Mouse (Mus musculus) heart, adult 8-10 months (tissue): ENCODE results near the gene Platr25. TPM values are rescaled to one million over a fixed set of nuclear protein-coding genes. Genes with fewer than 3 reads are reported as not detected.
"Not testable (repeated sequence)": the region's sequence is repeated elsewhere in the genome, so short reads cannot be mapped to it uniquely, and the experiment has no call there.

Experiments used
- DNase-seq: peaks from one replicate; pipeline ENCODE4 v3.0.0; 2022; ENCODE audit warnings: low spot score
- microRNA-seq: library from miRNA; unstranded; fragments of <30 nt; microRNA quantifications from one replicate; pipeline ENCODE4 v1.2.0, GENCODE M21; 2022
- total RNA-seq, 4 experiments: library from RNA; stranded (reverse); gene quantifications; 2 replicates each; pipeline ENCODE4 v1.2.4; 2022

Platr25 gene
- total RNA-seq, result 1 to 10 TPM; 2.0 to 2.4 (median 2.2) TPM

- peak; percentile 58 for DNase-seq
These were observed at the start of gene Platr25 for GRCm38 (mm10) chr13:62760432-62761415. Gene Platr25 (minus strand): TSS chr13:62760709.

- DNase-seq, result not testable (repeated sequence)
These were observed 47.5 kb upstream of the Platr25 start for GRCm38 (mm10) chr13:62807981-62808380.

GRCm38 (mm10) chr13:62786135-62786493 is 25.6 kb upstream of the Platr25 start:
- not testable (repeated sequence) for DNase-seq

- DNase-seq, result peak; percentile 53
These were observed 25.0 kb upstream of the Platr25 start, which contains the start of gene Gm5141 for GRCm38 (mm10) chr13:62785199-62786134. Gene Gm5141 (minus strand): TSS chr13:62785808.

- DNase-seq, result peak; percentile 4
These were observed 3.3 kb upstream of the Platr25 start for GRCm38 (mm10) chr13:62763806-62764205.

GRCm38 (mm10) chr13:62733322-62733721 is 27.2 kb downstream of the Platr25 start:
- DNase-seq, result no peak

- DNase-seq, result not testable (repeated sequence)
These were observed 47.9 kb downstream of the Platr25 start for GRCm38 (mm10) chr13:62712611-62713010.

GRCm38 (mm10) chr13:62685287-62685648 is 75.2 kb downstream of the Platr25 start:
- DNase-seq, result not testable (repeated sequence)

- peak; percentile 52 for DNase-seq
These were observed 75.8 kb downstream of the Platr25 start for GRCm38 (mm10) chr13:62684608-62685286.

- DNase-seq, result no peak
These were observed 107.2 kb downstream of the Platr25 start for GRCm38 (mm10) chr13:62653369-62653743.

- DNase-seq, result peak; percentile 84
These were observed 107.7 kb downstream of the Platr25 start for GRCm38 (mm10) chr13:62652681-62653368.

- DNase-seq, result not testable (repeated sequence)
These were observed 133.4 kb downstream of the Platr25 start for GRCm38 (mm10) chr13:62627071-62627470.

- not testable (repeated sequence) for DNase-seq
These were observed 136.2 kb downstream of the Platr25 start for GRCm38 (mm10) chr13:62624277-62624665.

GRCm38 (mm10) chr13:62623577-62624276 is 136.8 kb downstream of the Platr25 start, which contains the start of gene 6720489N17Rik:
Gene 6720489N17Rik (minus strand): TSS chr13:62624182.
- peak; percentile 81 for DNase-seq

Small RNA genes lying within 50 kb of the gene (microRNA-seq; reads per million reads assigned to microRNA genes)
- gene Gm24020 (not detected), gene Gm24588 (not detected), gene Mir713 (not detected)

Other genes with a start within 250 kb of the Platr25 start
- gene Zfp935, start 202.2 kb downstream of the Platr25 start, total RNA-seq, result under 1 TPM in 1 of 4 experiments, not detected in 3; 0.66 TPM
- gene Zfp934, start 189.5 kb downstream of the Platr25 start, total RNA-seq, result 1 to 10 TPM; 3.4 to 5.5 (median 5.1) TPM
- 1 to 10 TPM in 3 of 4 experiments, under 1 TPM in 1; 0.54 to 2.6 (median 1.5) TPM for gene 6720489N17Rik, start 136.5 kb downstream of the Platr25 start, total RNA-seq
- 1 to 10 TPM in 1 of 4 experiments, under 1 TPM in 3; 0.57 to 1.9 (median 0.78) TPM for gene Gm5141, start 25.1 kb upstream of the Platr25 start, total RNA-seq
- gene Fbp2, start 97.7 kb upstream of the Platr25 start, total RNA-seq, result 10 to 100 TPM; 22.4 to 35.1 (median 26.2) TPM
- not detected for gene Fbp1, start 127.6 kb upstream of the Platr25 start, total RNA-seq
- gene 2010111I01Rik, start 204.2 kb upstream of the Platr25 start, total RNA-seq, result 100 to 1,000 TPM in 2 of 4 experiments, 10 to 100 TPM in 2; 91.5 to 112 (median 98.3) TPM